Mouse (Mus musculus) right cerebral cortex, postnatal 4 days (tissue): ENCODE results near the gene Scgb1b20.
"Not testable (repeated sequence)": the region's sequence is repeated elsewhere in the genome, so short reads cannot be mapped to it uniquely, and the experiment has no call there.

ENCODE experiments used
- DNase-seq: peaks from one replicate; pipeline ENCODE4 v3.0.0-alpha.2; 2022

The Scgb1b20 gene

GRCm38 (mm10) chr7:33372934-33373333 lies at the start of gene Scgb1b20:
Gene Scgb1b20, plus strand, starts transcription at chr7:33373234.
- not testable (repeated sequence) for DNase-seq

- not testable (repeated sequence) for DNase-seq
Measured at GRCm38 (mm10) chr7:33366222-33366621, 6.8 kb upstream of the Scgb1b20 start, which contains the start of gene Scgb2b20. Gene Scgb2b20, minus strand, starts transcription at chr7:33366322.

GRCm38 (mm10) chr7:33399749-33400148 lies 26.7 kb downstream of the Scgb1b20 start:
- DNase-seq, result not testable (repeated sequence)

GRCm38 (mm10) chr7:33401650-33402049 lies 28.6 kb downstream of the Scgb1b20 start:
- DNase-seq, result no peak

GRCm38 (mm10) chr7:33409681-33410080 lies 36.6 kb downstream of the Scgb1b20 start:
- not testable (repeated sequence) for DNase-seq
